Mouse (Mus musculus) embryonic facial prominence, embryonic 13.5 days (tissue): ENCODE results near the gene Cox18. TPM values are rescaled to one million over a fixed set of nuclear protein-coding genes. Genes with fewer than 3 reads are reported as not detected.
A peak's percentile ranks its signal among the peaks of the same experiment; 100 is the strongest.

ENCODE experiments used
- ATAC-seq: fragments of 200-750 bp; cut with Nextera tagmentation; 2 replicates; pipeline ENCODE4 v1.8.0; 2017; ENCODE audit warnings: low read depth; ENCODE audit not compliant: insufficient number of reproducible peaks, insufficient read depth, low FRiP score, low TSS enrichment
- H3K27ac ChIP-seq: fragments of 300-500 bp; sonication (generic); 2 replicates; pipeline ENCODE4 v1.5.1; 2015; ENCODE audit warnings: moderate library complexity, mild to moderate bottlenecking, inconsistent platforms
- H3K27me3 ChIP-seq: fragments of 300-500 bp; sonication (generic); 2 replicates; pipeline ENCODE4 v1.6.1; 2015; ENCODE audit warnings: mild to moderate bottlenecking, inconsistent platforms
- H3K36me3 ChIP-seq: fragments of 300-500 bp; sonication (generic); 2 replicates; pipeline ENCODE4 v1.6.1; 2015; ENCODE audit warnings: mild to moderate bottlenecking, inconsistent platforms
- H3K4me1 ChIP-seq: fragments of 300-500 bp; sonication (generic); 2 replicates; pipeline ENCODE4 v1.6.1; 2015; ENCODE audit warnings: inconsistent platforms
- H3K4me2 ChIP-seq: fragments of 300-500 bp; sonication (generic); 2 replicates; pipeline ENCODE4 v1.6.1; 2015; ENCODE audit warnings: moderate library complexity, mild to moderate bottlenecking, inconsistent platforms
- H3K4me3 ChIP-seq: fragments of 300-500 bp; sonication (generic); 2 replicates; pipeline ENCODE4 v1.5.1; 2015; ENCODE audit warnings: mild to moderate bottlenecking, inconsistent platforms
- H3K9ac ChIP-seq: fragments of 300-500 bp; sonication (generic); 2 replicates; pipeline ENCODE4 v1.6.1; 2015; ENCODE audit warnings: mild to moderate bottlenecking, inconsistent platforms
- H3K9me3 ChIP-seq: fragments of 300-500 bp; sonication (generic); 2 replicates; pipeline ENCODE4 v1.6.1; 2016; ENCODE audit warnings: inconsistent platforms
- WGBS: fragments of 180-500 bp; shearing (Covaris S2); methylation state at CpG from one replicate; pipeline ENCODE4 v1.1.7; 2015; ENCODE audit warnings: mixed read lengths; 5-methylcytosine and 5-hydroxymethylcytosine counted together
- polyA plus RNA-seq: library from polyadenylated mRNA; unstranded; fragments of >200 nt; fragmentation: Nextera tagmentation; extraction: Ambion mirVana; gene quantifications from 2 replicates; pipeline ENCODE4 v1.2.1, GENCODE M21; 2015

The Cox18 gene
- polyA plus RNA-seq, 1 experiment from 2014 or later: 42.9 TPM

DNA sequence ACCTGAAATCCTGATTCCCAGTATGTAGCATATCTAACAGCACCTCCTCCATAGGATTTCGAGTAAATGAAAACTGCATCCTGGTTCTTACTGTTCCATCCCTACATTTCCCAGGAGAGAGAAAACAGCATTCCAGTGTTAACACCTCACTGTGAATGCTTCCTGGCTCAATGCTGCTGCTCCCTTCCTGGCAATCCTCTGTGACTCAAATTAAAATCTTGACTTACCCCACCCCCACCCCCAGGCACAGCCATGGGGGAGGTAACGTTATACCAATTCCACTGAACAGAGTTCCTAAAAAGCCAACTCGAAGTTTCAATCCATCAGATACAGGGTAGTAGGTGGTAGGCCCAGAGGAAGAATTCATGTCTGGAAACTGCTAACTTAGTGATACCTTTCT lies 864 bp downstream of the Cox18 start:
- 24% methylated on average over 3 of the region's 3 CpGs for WGBS
- Histone ChIP-seq H3K36me3 (peaks cover 53% of the 10 kb centered on the region), H3K4me1 (peaks cover 8% of the 10 kb centered on the region), H3K27me3 (no peaks in the 10 kb centered on the region), H3K9ac (peak overlapping the region; percentile 91), H3K27ac (no peak overlapping the region), H3K4me3 (peak overlapping the region; percentile 91), H3K9me3 (no peaks in the 10 kb centered on the region), H3K4me2 (peak overlapping the region; percentile 60)
- ATAC-seq: no peak

DNA sequence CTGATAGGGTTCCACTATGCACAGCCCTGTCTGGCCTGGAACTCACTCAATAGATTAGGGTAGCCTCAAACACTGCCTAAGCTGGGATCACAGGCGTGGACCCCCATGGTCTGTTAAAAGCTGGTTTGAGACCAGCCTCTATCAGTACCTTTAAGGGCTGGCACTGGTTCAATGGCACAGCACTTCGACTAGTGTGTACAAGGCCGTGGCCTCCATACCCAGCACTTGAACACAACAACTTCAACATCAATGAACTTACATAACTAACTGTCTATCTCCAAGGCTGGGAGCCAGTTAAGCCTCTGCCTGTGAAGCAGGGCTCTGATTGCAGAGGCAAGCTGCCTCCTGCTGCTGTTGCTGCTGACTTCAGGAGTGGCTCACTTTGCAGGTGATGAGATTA lies 6.0 kb downstream of the Cox18 start:
- Histone ChIP-seq H3K27ac (no peak overlapping the region), H3K36me3 (peaks cover 76% of the 10 kb centered on the region), H3K4me2 (no peak overlapping the region), H3K4me1 (peaks cover 5% of the 10 kb centered on the region), H3K27me3 (no peaks in the 10 kb centered on the region), H3K4me3 (no peak overlapping the region), H3K9me3 (no peaks in the 10 kb centered on the region), H3K9ac (no peak overlapping the region)
- no peak for ATAC-seq
- 94% methylated on average over 3 of the region's 3 CpGs for WGBS

DNA sequence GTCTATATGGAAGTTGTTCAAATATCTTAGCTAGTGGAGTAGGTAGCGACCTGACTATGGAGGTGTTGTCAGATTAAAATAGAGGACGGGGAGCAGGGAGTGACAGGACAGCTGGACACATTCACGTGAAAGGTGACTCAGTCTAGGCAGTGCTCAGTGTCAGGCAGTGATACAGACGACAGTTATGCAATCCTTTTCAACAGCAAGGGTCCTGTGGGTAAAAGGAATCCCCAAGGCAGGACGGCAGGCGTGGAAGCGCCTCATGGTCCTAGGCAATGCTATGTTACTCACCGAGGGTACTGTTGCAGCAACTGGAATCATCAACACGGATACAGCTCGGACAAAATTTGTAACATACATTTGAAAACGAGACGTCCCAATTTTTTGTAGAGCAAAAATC lies 6.6 kb downstream of the Cox18 start:
- 94% methylated on average over 12 of the region's 12 CpGs for WGBS
- no peak for ATAC-seq
- Histone ChIP-seq H3K27ac (no peak overlapping the region), H3K4me2 (no peak overlapping the region), H3K9me3 (no peaks in the 10 kb centered on the region), H3K27me3 (no peaks in the 10 kb centered on the region), H3K4me3 (no peak overlapping the region), H3K36me3 (peaks cover 76% of the 10 kb centered on the region), H3K9ac (no peak overlapping the region), H3K4me1 (no peaks in the 10 kb centered on the region)

DNA sequence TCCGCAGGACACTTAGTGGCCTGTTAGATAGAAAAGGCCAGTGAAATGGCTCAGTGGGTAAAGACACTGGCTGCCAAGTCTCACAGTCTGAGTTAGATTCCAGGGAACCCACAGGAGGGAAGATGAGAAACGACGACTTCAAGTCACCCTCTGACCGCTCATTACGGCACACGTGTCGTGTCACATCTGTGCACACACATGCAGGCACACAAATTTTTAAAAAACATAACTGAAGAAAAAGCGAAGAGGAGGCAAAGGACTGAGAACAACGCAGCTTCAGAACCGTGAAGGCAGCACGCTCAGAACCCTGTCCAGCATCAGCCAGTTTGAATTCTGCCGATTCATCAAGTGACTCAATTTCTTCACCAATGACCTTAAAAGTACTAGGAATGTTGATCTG lies 10.4 kb downstream of the Cox18 start:
- H3K9ac ChIP-seq: no peak overlapping the region
- H3K27ac ChIP-seq: no peak overlapping the region
- ATAC-seq: no peak
- peaks cover 45% of the 10 kb centered on the region for H3K36me3 ChIP-seq
- no peaks in the 10 kb centered on the region for H3K27me3 ChIP-seq
- no peak overlapping the region for H3K4me3 ChIP-seq
- H3K4me1 ChIP-seq: no peaks in the 10 kb centered on the region
- 95% methylated on average over 12 of the region's 12 CpGs for WGBS
- H3K9me3 ChIP-seq: no peaks in the 10 kb centered on the region
- H3K4me2 ChIP-seq: no peak overlapping the region

DNA sequence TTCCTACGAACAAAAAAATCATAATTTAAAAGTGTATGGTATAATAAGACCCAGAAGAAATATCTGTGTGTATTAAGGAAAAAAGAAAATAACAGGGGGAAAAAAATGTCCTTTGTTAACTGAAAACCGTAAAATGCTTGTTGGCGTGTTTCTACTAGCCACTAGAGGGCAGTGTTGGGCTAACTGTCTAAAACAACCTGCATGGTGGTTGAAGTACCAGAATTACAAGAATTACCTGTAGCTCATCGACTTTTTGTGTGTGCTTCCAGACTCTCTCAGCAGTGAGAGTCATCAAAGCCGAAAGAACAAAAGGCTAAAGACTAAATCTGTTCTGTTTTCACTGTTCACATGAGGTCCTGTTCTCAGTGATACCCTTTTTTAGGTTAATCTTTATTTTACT lies 20.6 kb downstream of the Cox18 start:
- Histone ChIP-seq H3K27ac (no peak overlapping the region), H3K9me3 (no peaks in the 10 kb centered on the region), H3K9ac (no peak overlapping the region), H3K36me3 (no peaks in the 10 kb centered on the region), H3K4me1 (0 out of 2 replicates have a peak, but pooled peaks cover 3% of the 10 kb centered on the region), H3K27me3 (no peaks in the 10 kb centered on the region), H3K4me3 (no peak overlapping the region), H3K4me2 (no peak overlapping the region)
- ATAC-seq: no peak
- 19% methylated on average over 5 of the region's 5 CpGs for WGBS

DNA sequence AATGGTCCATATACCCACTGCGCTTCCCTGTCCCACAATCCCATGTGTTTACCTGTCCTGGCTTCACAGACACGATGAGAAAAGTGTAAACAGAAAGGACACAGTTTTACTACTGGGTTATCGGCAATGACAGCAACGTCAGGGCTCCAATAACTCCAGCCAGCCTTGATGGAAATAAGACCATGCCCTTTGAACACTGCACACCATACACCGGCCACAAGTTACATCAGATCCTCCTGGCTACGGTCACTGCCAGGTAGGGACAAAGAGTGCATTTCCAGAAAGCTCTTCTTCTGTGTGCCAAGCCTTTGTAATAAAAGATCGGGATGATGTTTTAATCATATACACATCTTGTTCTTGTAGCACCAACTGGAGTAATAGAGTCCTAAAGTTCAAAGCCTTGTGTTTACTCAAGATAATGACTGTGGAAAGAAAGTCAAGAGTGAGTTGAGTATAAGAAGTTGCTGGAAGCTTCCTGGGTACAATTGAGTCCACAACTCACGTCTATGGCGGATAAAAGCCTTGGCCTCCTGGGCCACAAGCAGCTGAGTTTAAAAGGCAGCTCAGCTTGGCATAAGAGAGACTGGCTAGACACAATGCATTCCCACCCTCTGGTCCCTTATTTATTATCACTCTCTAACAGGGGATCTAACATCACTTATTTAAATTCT lies 21.2 kb downstream of the Cox18 start:
- WGBS: 79% methylated on average over 9 of the region's 9 CpGs
- H3K27ac ChIP-seq: no peak overlapping the region
- ATAC-seq: no peak
- no peaks in the 10 kb centered on the region for H3K27me3 ChIP-seq
- H3K9ac ChIP-seq: no peak overlapping the region
- no peak overlapping the region for H3K4me3 ChIP-seq
- no peaks in the 10 kb centered on the region for H3K36me3 ChIP-seq
- no peaks in the 10 kb centered on the region for H3K9me3 ChIP-seq
- no peak overlapping the region for H3K4me2 ChIP-seq
- 0 out of 2 replicates have a peak, but pooled peaks cover 3% of the 10 kb centered on the region for H3K4me1 ChIP-seq

DNA sequence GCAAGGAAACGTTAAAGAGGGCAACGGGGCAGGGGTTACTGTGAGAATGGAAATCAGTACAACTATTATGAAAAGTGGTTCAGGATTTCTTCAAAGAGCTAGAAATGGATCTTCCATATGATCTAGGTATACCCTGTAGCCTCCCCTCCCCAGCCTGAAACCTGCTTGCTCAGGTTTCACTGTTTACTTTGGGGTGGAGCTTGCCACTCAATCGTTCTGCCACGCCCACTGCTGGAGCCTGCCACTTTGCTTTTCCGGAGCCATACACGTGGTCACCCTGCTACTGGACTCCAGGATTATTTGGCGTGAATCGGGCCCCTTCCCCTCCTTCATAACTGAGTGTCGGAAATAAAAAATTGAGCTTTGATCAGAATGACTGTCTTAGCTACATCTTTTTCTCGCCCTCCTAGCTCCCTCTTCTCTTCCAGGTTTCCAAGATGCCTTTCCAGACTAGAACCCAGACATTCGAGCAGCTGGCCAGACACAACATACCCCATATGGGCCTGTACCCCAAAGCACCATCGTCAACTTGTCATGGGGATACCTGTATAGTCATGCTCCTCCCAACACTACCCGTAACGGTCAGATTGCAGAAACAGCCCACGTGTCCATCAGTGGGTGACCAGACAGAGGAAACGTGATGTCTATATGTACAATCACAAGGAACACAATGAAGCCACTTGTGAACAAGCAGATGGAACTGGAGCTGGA lies 23.7 kb downstream of the Cox18 start:
- H3K9me3 ChIP-seq: no peaks in the 10 kb centered on the region
- no peak overlapping the region for H3K9ac ChIP-seq
- no peak overlapping the region for H3K4me2 ChIP-seq
- no peak overlapping the region for H3K27ac ChIP-seq
- no peak overlapping the region for H3K4me3 ChIP-seq
- H3K27me3 ChIP-seq: no peaks in the 10 kb centered on the region
- no peak for ATAC-seq
- H3K36me3 ChIP-seq: no peaks in the 10 kb centered on the region
- 51% methylated on average over 16 of the region's 16 CpGs for WGBS
- 0 out of 2 replicates have a peak, but pooled peaks cover 3% of the 10 kb centered on the region for H3K4me1 ChIP-seq

DNA sequence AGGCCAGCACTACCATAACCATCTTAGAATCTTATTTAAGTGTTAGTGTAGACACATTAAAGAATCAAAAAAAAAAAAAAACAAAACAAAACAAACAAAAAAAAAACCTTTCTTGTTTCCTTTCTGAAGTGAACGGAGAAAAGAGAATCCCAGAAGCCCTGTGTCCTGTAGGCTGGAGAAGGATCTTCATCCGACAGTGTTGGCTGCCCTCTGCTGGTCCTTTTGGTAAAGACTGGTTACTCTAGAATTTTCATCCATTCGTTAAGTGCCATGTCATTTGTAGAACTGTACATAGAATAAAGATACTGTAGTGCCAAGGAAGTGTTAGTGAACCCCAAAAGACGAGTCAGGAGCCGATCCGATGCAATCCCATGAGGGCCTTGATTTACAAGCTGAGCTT lies 29.0 kb downstream of the Cox18 start:
- ATAC-seq: no peak
- H3K4me3 ChIP-seq: no peak overlapping the region

DNA sequence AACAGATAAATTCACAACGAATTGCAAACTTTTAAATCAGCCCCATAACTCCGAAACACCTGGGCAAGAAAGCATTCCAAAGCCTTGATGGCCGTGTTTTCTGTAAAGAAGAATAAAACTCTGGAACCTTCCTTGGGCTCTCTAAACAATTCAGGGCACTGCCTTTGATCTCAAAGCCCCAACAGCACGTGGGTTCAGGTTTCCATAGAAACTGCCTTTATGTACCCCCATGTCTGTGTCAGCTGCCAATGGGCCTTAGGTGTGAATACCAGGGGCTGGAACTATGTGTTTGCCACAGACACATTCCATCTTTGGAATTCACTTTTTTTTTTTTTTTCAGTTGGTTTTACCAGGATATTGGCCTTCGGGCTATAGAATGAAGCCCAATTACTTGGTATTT lies 41.0 kb downstream of the Cox18 start:
- no peaks in the 10 kb centered on the region for H3K27me3 ChIP-seq
- no peak overlapping the region for H3K4me3 ChIP-seq
- H3K4me2 ChIP-seq: no peak overlapping the region
- no peaks in the 10 kb centered on the region for H3K9me3 ChIP-seq
- H3K9ac ChIP-seq: no peak overlapping the region
- no peak overlapping the region for H3K27ac ChIP-seq
- H3K4me1 ChIP-seq: no peaks in the 10 kb centered on the region
- 61% methylated on average over 5 of the region's 5 CpGs for WGBS
- H3K36me3 ChIP-seq: no peaks in the 10 kb centered on the region
- ATAC-seq: no peak

More for the DNA sequence above, 29.0 kb downstream of the Cox18 start:
- 28% methylated on average over 6 of the region's 6 CpGs for WGBS
- Histone ChIP-seq H3K4me1 (0 out of 2 replicates have a peak, but pooled peaks cover 2% of the 10 kb centered on the region), H3K4me2 (no peak overlapping the region), H3K27ac (no peak overlapping the region), H3K36me3 (no peaks in the 10 kb centered on the region), H3K9ac (no peak overlapping the region), H3K9me3 (no peaks in the 10 kb centered on the region), H3K27me3 (no peaks in the 10 kb centered on the region)

DNA sequence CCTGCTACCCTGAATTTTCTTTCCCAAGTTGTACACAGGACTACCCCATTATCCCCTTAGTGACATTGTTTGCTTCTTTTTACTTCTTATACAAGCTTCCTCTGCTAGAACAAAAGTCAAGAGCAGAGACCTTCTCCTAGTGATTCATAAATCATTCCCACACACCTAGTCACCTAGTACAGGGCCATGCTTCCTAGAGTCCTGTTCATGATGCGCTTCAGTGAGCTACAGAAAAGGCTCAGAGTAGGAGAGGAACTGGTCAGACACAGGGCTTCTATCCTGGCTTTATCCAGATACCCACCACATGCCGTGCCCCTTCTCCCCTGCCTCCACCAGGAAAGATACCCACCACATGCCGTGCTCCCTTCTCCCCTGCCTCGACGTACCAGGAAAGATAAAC lies 44.7 kb downstream of the Cox18 start:
- H3K4me1 ChIP-seq: no peaks in the 10 kb centered on the region
- H3K36me3 ChIP-seq: no peaks in the 10 kb centered on the region
- no peak overlapping the region for H3K4me2 ChIP-seq
- no peak overlapping the region for H3K27ac ChIP-seq
- 90% methylated on average over 5 of the region's 5 CpGs for WGBS
- ATAC-seq: no peak
- H3K9ac ChIP-seq: no peak overlapping the region
- no peaks in the 10 kb centered on the region for H3K27me3 ChIP-seq
- no peaks in the 10 kb centered on the region for H3K9me3 ChIP-seq
- no peak overlapping the region for H3K4me3 ChIP-seq

DNA sequence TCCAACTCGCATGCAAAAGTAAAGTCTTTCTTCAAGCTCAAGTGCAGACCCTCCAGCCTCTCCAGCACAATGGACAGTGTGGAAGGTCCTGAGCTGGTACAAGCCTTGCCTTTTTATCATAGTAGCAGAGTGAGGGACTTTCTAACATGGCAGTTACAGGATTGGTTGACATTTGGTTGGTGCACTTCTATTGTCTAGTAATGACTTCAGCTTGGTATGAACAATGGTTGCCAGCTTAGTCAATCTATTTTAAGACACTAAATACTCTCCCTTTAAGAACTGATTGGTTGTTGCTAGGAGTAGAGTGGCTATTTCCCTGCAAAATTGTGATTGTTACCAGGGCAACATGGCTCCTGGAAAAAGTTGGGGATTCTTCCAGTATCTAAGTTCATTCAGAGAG lies 45.7 kb downstream of the Cox18 start:
- H3K9ac ChIP-seq: no peak overlapping the region
- no peak overlapping the region for H3K4me2 ChIP-seq
- H3K27me3 ChIP-seq: no peaks in the 10 kb centered on the region
- no peak overlapping the region for H3K4me3 ChIP-seq
- H3K36me3 ChIP-seq: no peaks in the 10 kb centered on the region
- ATAC-seq: no peak
- H3K27ac ChIP-seq: no peak overlapping the region
- no peaks in the 10 kb centered on the region for H3K4me1 ChIP-seq
- WGBS: 93% methylated on average over 1 of the region's 1 CpGs
- H3K9me3 ChIP-seq: no peaks in the 10 kb centered on the region
